Mouse (Mus musculus): ENCODE results near the gene Tcp11l2. TPM values are rescaled to one million over a fixed set of nuclear protein-coding genes. Genes with fewer than 3 reads are reported as not detected.

The Tcp11l2 gene
- total RNA-seq, 4 experiments from 2014 or later: 89.2 to 200 (median 123) TPM

DNA sequence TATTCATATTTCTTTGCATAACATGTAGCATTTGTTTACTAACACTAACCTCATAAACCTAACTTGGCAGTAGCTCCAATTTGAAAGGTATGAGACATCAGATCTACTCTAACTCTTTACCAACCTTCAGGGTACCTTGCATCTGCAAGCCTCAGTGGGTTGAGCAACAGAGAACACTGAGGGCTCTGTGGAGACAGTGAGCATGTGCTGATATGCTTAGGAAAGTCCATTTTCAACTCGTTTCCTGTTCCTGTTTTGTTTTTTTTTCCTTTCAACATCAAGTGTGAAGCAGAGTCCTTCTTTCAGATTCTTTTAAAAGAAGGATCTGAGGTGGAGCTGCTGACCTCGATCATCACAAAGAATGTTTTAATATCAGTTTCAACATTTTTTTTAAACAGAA is 20.3 kb upstream of the Tcp11l2 start:
- no peak for DNase-seq (ENCODE audit: low spot score)

DNA sequence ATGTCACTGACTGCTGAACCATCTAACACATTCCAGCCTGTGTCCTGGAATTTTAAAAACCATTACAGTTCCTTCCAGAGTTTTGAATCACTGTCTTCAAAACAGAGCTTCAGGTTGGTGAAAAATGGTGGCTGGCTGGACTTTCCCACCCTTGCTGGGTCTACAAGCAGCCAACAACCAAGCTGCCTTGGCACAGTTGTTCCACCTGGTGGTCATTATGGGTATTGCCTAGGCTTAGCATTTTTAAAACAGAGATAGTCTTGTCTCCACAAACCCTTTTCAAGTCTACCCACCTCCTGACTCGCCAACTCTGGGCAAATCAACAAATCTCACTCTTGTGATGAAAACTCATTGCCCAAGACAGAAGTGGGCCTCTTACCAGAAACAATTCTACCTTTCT is 17.9 kb upstream of the Tcp11l2 start:
- no peak for DNase-seq (ENCODE audit: low spot score)

- no peak for DNase-seq (ENCODE audit: low spot score)
These were observed 16.4 kb upstream of the Tcp11l2 start for GRCm38 (mm10) chr10:84559986-84560385.

- DNase-seq (ENCODE audit: low spot score): no peak
These were observed 14.3 kb upstream of the Tcp11l2 start for GRCm38 (mm10) chr10:84562121-84562520.

DNA sequence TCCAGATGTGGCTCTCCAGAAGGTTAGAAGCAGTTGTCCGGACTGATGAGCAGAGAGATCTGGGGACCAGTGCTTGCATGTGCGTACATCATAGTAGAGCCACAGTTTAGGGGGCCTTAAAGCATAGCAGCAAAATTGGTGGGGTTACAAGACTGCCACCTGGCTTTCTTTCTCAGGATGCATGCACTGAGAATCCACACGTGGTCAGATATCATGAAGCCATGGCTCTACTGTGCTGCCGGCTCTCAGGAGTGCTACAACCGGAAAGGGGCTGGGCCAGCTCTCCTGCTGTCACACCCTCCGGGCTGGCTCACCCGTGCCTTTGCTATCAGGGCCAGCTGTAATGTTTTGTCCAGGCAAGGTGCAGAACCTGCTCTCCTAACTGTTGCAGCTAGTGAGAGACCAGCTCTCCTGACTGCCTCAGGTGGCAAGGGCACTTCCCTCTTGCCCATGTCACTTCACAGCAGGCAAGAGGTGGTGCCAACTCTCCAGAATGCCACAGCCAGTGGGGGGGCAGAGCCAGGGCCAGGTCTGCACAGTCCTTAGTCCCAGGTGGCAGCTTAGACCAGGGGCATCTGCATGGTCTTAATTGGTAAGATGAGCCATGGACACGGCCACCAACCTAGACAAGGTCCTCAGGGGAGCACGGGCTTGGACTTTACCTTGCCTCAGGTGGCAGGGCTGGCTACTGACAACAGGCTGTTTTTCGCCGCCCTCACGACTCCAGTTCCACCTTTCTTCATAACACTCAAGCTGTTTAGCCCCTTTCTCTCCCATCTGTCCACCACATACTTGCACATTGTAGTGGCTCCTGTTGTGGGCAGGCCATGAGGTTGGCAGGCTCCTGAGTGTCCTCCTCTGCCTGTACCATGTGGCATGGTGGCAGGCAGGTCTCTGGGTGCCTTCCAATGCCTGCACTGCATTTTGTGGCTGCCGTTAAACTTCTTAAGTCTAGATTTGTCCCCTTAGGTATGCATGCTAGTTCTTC is 13.6 kb upstream of the Tcp11l2 start:
- DNase-seq (ENCODE audit: low spot score): no peak

DNA sequence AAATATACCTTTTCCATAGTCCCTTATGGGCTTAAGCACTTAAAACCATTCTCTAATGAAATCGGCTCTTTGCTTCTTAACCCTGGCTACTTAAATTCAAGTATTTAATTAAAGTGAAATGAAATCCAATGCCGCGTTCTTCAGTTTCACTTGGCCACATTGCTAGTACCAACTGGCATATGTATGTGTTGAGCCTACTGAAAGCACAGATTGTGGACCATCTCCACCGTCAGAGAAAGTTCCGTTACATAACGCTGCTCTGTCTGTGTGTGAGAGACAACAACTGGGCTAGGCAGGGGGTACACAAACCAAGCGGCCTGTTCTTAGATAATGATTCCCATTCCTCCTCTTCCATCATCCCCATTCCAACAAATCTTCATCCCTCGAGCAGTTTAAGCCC is 12.0 kb upstream of the Tcp11l2 start:
- DNase-seq (ENCODE audit: low spot score): no peak

DNA sequence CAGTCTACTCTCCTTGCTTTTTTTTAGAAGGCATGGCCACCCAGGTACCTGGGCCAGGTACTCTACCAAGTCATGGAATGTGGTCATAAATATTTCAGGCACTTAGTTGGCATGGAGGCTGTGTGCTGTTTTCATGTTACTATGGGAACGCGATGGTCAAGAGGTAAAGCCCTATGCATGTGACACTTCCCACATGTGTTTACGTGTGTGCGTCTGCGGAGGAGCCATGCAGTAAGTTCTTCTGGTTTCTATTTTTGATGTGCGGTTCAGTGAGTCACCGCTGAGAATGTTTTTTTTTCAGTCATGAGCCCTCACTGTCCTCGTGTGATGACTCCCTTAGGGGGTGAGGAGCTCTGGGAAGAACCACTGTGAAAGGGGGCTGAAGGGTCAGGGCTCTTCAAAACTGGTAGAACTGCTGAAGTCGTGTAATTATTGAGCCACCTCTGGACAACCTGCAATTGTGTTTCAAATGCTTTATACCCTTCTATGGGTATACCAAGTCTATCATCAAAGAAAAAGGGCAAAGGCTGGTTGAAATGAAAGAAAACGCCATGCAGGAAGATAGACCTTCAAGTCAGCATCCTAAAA is 5.3 kb upstream of the Tcp11l2 start:
- no peak for DNase-seq (ENCODE audit: low spot score)

GRCm38 (mm10) chr10:84573671-84574420 is 2.6 kb upstream of the Tcp11l2 start:
- DNase-seq (ENCODE audit: low spot score): no peak

GRCm38 (mm10) chr10:84576029-84576394 is 414 bp upstream of the Tcp11l2 start:
- no peak for DNase-seq (ENCODE audit: low spot score)

DNA sequence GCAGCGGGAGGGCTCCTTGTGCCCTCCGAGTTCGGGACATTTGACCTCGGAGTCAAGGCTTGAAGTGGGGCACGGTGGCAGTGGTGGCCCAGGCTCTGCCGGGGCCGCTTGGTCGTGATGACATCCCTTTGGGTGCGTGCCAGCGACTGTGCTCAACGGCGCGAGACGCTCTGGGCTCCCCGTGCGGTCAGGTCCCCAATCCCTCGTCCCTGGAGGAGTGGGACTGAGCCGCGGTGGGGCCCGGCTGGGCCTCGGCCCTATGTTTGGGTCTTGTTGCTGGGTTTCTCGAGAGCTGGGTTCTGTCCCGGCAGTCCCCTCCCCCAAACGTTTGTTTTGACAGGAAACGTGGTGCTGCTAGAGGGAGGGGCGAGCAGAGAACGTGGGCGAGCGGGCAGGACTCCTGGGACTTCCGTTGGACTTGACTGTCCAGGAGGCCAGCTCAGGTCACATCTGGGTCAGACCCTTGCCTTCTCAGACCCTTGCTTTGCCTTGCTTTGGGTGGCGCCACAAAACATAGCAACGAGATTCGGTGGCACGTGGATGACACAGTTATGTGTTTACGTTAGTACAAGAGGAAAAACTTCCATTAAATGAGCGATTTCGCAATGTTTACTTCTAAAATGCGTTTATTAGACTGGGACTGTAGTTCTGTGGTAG is 773 bp downstream of the Tcp11l2 start:
- DNase-seq (ENCODE audit: low spot score): peak; percentile 88

DNA sequence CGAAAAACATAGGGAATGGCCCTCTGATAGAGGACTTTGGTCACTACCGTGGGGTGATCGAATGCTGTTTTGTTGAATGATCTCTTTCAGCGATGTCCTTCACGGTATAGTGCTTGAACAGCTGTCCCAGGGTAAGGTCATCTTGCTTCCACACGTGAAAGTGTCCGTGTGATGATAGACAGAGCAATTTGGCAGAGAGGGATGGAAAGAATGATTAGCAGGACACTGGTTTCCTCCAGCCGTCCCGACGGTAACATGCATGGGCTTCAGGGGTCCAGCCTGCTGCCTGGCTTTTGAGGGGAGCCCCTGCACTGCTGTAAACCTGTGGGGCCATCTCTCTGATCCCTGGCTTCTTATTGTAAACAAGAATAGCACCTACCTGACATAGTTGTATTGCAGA is 2.3 kb downstream of the Tcp11l2 start:
- no peak for DNase-seq (ENCODE audit: low spot score)

DNA sequence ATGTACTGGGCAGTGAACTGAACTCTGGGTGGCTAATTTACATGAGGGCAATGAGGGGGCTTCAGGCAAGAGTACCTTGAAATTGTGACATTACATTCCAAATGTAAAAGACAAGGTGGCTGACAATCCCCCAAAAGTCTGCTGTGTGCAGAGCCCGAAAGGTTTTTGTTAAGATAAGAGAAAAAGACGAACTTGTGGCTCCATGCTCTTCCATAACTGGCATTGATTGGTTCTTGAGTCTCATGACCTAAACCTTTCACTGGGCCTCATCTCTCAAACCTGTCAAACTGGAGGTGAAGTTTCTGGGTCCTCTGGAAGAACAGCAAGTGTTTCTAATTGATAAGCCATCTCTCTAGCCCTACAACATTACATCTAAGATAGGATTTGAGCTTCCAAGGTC is 3.1 kb downstream of the Tcp11l2 start:
- DNase-seq (ENCODE audit: low spot score): no peak

GRCm38 (mm10) chr10:84581191-84581590 is 4.8 kb downstream of the Tcp11l2 start:
- peak; percentile 58 for DNase-seq (ENCODE audit: low spot score)

DNA sequence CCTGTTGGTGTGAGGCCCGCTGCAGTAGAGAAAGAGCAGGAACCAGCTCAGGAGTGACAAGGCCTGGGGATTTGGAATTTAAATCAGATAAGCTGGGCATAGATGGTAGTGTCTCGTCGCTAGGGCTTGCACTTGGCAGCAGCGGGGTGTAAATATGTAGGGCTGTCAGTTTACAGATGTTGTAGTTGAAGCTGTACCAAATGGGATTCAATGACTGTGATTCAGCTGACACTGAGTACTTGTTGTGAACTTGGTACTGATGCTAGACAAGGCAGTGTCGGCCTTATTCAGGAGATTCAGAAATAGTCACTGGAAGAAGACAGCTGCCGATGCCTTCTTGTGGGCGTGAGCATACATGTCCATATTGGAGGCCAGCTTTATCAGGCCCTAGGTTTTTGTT is 5.8 kb downstream of the Tcp11l2 start:
- DNase-seq (ENCODE audit: low spot score): no peak

- DNase-seq (ENCODE audit: low spot score): no peak
These were observed 8.2 kb downstream of the Tcp11l2 start for GRCm38 (mm10) chr10:84584451-84585293.

GRCm38 (mm10) chr10:84585294-84585650 is 8.8 kb downstream of the Tcp11l2 start:
- no peak for DNase-seq (ENCODE audit: low spot score)

- DNase-seq (ENCODE audit: low spot score): no peak
These were observed 14.5 kb downstream of the Tcp11l2 start for GRCm38 (mm10) chr10:84590956-84591355.

DNA sequence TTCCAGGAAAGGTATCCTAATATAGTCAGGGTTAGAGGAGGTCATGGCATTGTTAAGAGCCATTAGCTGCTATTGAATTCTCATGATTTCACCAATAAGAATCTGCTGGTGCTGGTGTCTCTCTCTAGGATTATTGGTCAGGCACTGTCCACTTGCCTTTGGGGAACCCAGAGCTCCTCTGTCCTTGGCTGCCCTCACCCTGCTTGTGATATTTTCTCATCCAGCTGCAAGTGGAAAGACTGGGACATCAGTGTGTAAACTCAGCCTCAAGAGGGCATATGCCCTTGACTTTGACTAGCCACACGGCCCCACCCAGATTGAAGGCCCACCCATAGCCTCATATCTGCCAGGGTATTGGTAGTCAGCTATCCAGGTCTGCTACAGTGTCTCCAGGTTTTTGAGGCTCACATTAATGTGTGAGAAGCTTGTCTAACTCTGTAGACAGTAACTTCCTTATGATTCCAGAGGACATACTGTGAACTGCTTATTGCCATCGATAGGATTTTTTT is 15.3 kb downstream of the Tcp11l2 start:
- no peak for DNase-seq (ENCODE audit: low spot score)

- DNase-seq (ENCODE audit: low spot score): no peak
These were observed 16.3 kb downstream of the Tcp11l2 start for GRCm38 (mm10) chr10:84592745-84593144.

- peak; percentile 81 for DNase-seq (ENCODE audit: low spot score)
These were observed 20.8 kb downstream of the Tcp11l2 start for GRCm38 (mm10) chr10:84597127-84597785.
